Mouse (Mus musculus) erythroid progenitor cell, adult 5-6 weeks (primary cell): ENCODE results near the gene P2rx6. TPM values are rescaled to one million over a fixed set of nuclear protein-coding genes. Genes with fewer than 3 reads are reported as not detected.
"Not testable (repeated sequence)": the region's sequence is repeated elsewhere in the genome, so short reads cannot be mapped to it uniquely, and the experiment has no call there.

Source experiments
- ATAC-seq: replicated peaks from 2 replicates; pipeline ENCODE4 v1.8.0; 2016; ENCODE audit warnings: moderate number of reproducible peaks, mild to moderate bottlenecking, moderate TSS enrichment, inconsistent platforms; ENCODE audit not compliant: poor library complexity, low FRiP score, severe bottlenecking
- total RNA-seq, 2 experiments: library from RNA; stranded (forward) in 1 of 2; stranded (reverse) in 1 of 2; fragments of 150-400 nt in 1 of 2; fragments of 186-747, 209-891 nt in 1 of 2; gene quantifications; 2 replicates each; pipeline versions ENCODE4 v1.2.3 to v1.2.4; 2015 to 2017; ENCODE audit warnings: low replicate concordance in 2 of 2

The P2rx6 gene
- total RNA-seq (2015; ENCODE audit: low replicate concordance), result not detected in 2 replicates
- total RNA-seq (2017; ENCODE audit: low replicate concordance), result not detected in 2 replicates

DNA sequence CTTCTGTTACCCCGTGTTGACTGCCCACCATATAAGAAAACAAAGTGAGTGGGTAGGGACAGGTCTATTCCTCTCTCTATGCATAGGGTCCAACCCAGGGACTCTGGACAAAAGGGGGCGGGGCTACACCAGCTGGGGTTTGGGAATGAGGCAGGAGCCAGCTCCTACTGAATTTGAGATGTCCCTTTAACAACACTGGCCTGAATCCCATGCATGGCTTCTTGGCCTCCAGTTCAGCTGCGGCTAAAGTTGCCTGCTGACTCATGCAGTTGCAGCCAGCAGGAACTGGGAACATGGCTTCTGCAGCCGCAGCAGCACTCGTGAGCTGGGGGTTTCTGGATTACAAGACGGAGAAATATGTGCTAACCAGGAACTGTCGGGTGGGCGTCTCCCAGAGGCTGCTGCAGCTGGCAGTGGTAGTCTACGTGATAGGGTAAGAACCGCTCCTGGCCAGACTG lies at the start of gene P2rx6:
P2rx6 (plus strand) TSS at position 135 of the 458 bp plus-strand sequence.
- no peak for ATAC-seq

- no peak for ATAC-seq
These were observed 42.8 kb upstream of the P2rx6 start for GRCm38 (mm10) chr16:17518910-17519309.

DNA sequence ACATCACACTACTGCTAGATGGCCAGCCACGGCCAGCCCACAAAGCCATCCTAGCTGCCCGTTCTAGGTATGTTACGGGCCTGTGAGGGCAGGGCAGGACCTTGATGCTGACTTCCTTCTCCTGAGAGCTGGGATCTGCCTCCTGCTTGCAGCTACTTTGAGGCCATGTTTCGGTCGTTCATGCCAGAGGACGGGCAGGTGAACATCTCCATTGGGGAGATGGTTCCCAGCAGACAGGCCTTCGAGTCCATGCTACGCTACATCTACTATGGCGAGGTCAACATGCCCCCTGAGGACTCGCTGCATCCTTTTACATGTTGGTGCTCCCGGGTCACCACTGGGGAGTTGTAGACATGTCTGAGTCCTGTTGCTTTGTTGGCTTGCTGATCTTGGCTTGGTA lies 37.5 kb upstream of the P2rx6 start:
- no peak for ATAC-seq

DNA sequence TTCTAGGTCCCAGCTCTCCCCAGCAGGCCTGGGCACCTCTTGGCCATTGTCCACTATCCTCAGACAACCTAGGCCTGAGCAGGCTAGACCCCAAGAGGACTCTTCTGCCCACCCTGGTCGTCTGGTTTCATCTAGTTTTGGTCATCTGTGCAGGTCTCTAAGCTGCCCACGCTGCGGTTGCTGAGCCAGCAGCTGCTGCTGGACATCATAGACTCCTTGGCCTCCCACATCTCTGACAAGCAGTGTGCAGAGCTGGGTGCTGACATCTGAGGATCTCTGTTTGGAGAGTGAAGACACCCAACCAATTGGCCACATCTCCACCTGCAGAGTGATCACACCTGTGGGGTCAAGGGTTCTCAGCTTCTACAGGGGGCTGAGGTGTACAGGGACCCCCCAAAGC lies 36.2 kb upstream of the P2rx6 start:
- no peak for ATAC-seq

- no peak for ATAC-seq
These were observed 35.5 kb upstream of the P2rx6 start for GRCm38 (mm10) chr16:17526223-17526622.

DNA sequence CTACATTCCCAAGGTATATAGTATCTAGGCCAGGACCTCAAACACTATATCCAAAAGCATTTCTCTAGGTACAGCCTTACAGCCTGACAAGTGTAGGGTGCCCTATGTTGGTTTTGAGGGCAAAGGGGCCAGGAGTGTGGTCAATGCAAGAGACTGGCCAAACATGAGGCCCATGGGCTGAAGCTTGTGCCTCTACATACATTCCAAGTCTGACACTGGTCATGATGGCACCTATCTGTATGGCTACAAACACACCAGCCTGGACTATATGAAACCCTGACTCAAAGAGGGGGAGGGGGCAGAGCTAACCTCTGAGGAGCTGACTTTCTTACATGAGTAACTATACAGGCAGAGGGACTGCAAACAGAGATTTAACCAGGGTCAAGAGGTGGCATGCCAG lies 34.1 kb upstream of the P2rx6 start:
- ATAC-seq, result no peak

GRCm38 (mm10) chr16:17528276-17528675 lies 33.4 kb upstream of the P2rx6 start:
- ATAC-seq, result no peak

GRCm38 (mm10) chr16:17529981-17530586 lies 31.6 kb upstream of the P2rx6 start:
- ATAC-seq, result peak; percentile 39; the same call in 1 of the 2 replicates

GRCm38 (mm10) chr16:17530640-17531288 lies 30.9 kb upstream of the P2rx6 start, which contains the start of gene Thap7:
TSS of gene Thap7 (minus strand) at chr16:17531136.
- ATAC-seq, result peak; percentile 92

DNA sequence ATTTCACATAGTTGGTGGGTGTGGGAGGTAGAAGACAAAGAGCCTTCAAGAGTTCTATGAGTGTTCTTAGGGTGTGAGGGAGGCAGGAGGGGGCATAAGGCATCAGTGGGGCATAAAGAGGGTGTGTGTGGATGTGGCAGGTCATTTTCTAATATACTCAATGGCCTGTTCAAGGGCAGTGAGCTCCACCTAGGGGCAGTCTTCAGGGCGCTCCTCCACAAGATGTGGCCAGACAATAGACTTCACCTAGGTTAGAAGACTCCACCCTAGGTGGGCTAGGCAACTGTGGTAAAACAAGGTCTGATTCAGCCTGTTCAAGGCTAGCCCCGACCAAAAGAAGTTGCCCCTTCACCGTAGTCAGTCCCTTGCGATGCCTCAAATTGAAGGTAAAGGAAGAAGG lies 29.4 kb upstream of the P2rx6 start:
- no peak for ATAC-seq

GRCm38 (mm10) chr16:17532676-17533329 lies 28.9 kb upstream of the P2rx6 start:
- ATAC-seq, result no peak

GRCm38 (mm10) chr16:17536584-17536983 lies 25.1 kb upstream of the P2rx6 start:
- no peak for ATAC-seq

DNA sequence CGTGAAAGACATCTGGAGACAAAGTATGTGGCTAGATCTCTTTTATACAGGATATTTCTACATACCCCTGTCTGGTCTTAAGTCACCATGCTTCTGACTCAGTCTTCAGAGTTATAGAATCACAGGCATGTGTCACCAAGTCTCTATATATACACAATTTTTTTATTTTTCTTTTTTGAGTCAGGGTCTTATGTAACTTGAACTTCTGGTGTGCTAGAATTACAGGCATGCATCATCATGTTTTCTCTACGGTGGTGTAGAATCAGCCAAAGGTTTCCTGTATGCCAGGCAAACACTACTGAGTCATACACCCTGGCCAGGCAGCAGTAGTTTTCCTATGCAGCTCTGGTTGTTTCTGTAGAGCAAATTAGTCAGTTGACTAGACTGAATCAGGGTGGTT lies 19.1 kb upstream of the P2rx6 start:
- ATAC-seq, result no peak

DNA sequence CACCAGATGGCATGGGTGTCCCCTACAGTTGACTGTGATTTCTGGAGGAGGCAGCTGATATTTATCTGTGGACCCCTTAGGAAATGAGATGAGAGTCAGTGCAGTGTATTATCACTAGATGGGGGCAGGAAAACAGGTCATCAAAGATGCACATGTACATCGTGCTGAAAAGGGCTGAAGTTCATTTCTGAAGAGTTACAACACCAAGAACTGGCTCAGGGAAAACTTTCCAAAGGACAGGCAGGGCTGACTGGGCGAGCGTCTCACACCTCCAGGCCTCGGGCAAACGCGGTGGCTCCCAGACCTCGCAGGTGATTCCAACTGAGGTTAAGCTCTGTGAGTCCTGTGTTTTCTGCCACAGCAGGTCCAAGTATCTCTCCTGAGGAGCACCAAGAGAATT lies 8.8 kb upstream of the P2rx6 start:
- ATAC-seq, result no peak

- ATAC-seq, result peak; percentile 75
These were observed 7.6 kb upstream of the P2rx6 start for GRCm38 (mm10) chr16:17553910-17554685.

GRCm38 (mm10) chr16:17554702-17555101 lies 7.0 kb upstream of the P2rx6 start:
- ATAC-seq, result not testable (repeated sequence)

GRCm38 (mm10) chr16:17556180-17556579 lies 5.5 kb upstream of the P2rx6 start:
- no peak for ATAC-seq

- ATAC-seq, result no peak
These were observed 4.8 kb upstream of the P2rx6 start for GRCm38 (mm10) chr16:17556907-17557306.

DNA sequence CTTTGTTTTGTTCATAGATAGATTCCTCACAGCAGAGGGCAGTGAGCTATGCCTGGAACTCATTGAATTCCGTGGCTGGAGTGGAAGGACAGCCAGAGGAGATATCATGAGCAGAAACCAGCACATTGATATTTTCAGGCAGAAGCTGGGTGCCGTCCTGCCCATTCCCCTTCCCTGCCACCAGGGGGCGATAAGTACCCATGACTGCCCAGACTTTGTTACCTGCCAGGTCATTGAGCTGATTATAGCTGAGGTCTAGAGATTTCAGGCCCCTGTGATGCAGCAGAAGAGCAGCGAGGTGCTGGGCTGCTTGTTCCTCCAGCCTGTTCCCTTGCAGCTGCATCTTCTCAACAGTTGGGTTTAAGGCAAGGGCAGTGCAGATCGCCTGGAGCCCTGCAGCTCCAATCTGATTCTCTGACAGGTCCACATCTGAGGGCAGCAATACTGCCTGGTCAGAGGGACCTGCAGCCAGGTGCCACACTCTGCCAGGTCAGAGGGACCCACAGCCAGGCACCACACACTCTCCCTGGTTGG lies 3.7 kb upstream of the P2rx6 start:
- ATAC-seq, result peak; percentile 64

- ATAC-seq, result no peak
These were observed 2.9 kb upstream of the P2rx6 start for GRCm38 (mm10) chr16:17558811-17559210.
